Mouse (Mus musculus) liver, adult 2 months (tissue): Measurements from ENCODE around the gene Slc12a8.

ENCODE experiments used
- CTCF ChIP-seq: fragments of 200-500 bp; IDR thresholded peaks from 2 replicates; pipeline ENCODE4 v1.5.1; 2011; ENCODE audit warnings: low read depth, low read length, control low read depth
- POLR2A ChIP-seq: fragments of 200-500 bp; IDR thresholded peaks from 2 replicates; pipeline ENCODE4 v1.6.1; 2011; ENCODE audit warnings: low read length, control low read depth; ENCODE audit not compliant: insufficient read depth; ENCODE audit errors: extremely low read depth

GRCm38 (mm10) chr16:33567736-33568135, 50.6 kb downstream of the Slc12a8 start:
- TF ChIP-seq CTCF: no peak
- no peak for TF ChIP-seq POLR2A
